In genomic region chr11:6779752-6780151, GRCm38 (mm10) we compare ENCODE assay signal across 27 mouse cellular contexts. TPM values are rescaled to one million over a fixed set of nuclear protein-coding genes. Genes with fewer than 3 reads are reported as not detected.
"Had no signal": no experiment of that assay in that cellular context is flagged by ENCODE, and none has a peak within 500 bp of the region (broad histone marks: within the 10 kb centered on the region; RNA-seq: fewer than 3 reads in every experiment).

No protein-coding gene starts in this region.

- H3K4me1 ChIP-seq: midbrain, embryonic 10.5 days had no signal

- H3K36me3 ChIP-seq: midbrain, embryonic 10.5 days; midbrain, embryonic 12.5 days; neural tube, embryonic 13.5 days; neural tube, embryonic 15.5 days had no signal

- ATAC-seq: midbrain, embryonic 16.5 days had no signal

- H3K4me3 ChIP-seq: midbrain, embryonic 10.5 days; midbrain, embryonic 12.5 days; myocyte; neural tube, embryonic 13.5 days; neural tube, embryonic 15.5 days had no signal

- H3K9ac ChIP-seq: lung, embryonic 14.5 days; midbrain, embryonic 12.5 days; neural tube, embryonic 13.5 days; neural tube, embryonic 15.5 days had no signal

- H3K27me3 ChIP-seq: midbrain, embryonic 12.5 days; neural tube, embryonic 15.5 days had no signal

- H3K27ac ChIP-seq: midbrain, embryonic 10.5 days; midbrain, embryonic 12.5 days; neural tube, embryonic 13.5 days; neural tube, embryonic 15.5 days had no signal

- DNase-seq: lung, adult 18-20 months; lung, embryonic 14.5 days; lung, postnatal 10 days; lung, postnatal 4 days; midbrain, embryonic 14.5 days; retina, postnatal 1 day; right cerebral cortex, adult 18-20 months; right cerebral cortex, postnatal 25 days; right cerebral cortex, postnatal 4 days; spleen, adult 18-20 months; thymus, adult 18-20 months; thymus, postnatal 14 days; thymus, postnatal 36 days had no signal

- H3K9me3 ChIP-seq: midbrain, embryonic 10.5 days; midbrain, embryonic 12.5 days; neural tube, embryonic 13.5 days; neural tube, embryonic 15.5 days had no signal

- H3K4me2 ChIP-seq: lung, embryonic 14.5 days; midbrain, embryonic 12.5 days; neural tube, embryonic 13.5 days; neural tube, embryonic 15.5 days had no signal

RNA-seq across cellular contexts. Expression of gene Gm11983, which starts 57.7 kb away (rescaled TPM):
- total RNA-seq: megakaryocyte, adult 5-6 weeks; megakaryocyte-erythroid progenitor cell, adult 5-6 weeks had no signal
- polyA plus RNA-seq: liver, embryonic 16.5 days; lung, embryonic 14.5 days; lung, embryonic 16.5 days; midbrain, embryonic 10.5 days; midbrain, embryonic 12.5 days; midbrain, embryonic 14.5 days; midbrain, embryonic 16.5 days; myocyte; neural tube, embryonic 13.5 days; neural tube, embryonic 15.5 days; small intestine, adult 2 months; stomach, embryonic 14.5 days; stomach, embryonic 16.5 days; thymus, postnatal 0 days had no signal
